Mouse (Mus musculus) heart, adult 18-20 months (tissue): Measurements from ENCODE around the gene Cacng8. TPM values are rescaled to one million over a fixed set of nuclear protein-coding genes. Genes with fewer than 3 reads are reported as not detected.

Experiments used
- DNase-seq, 2 experiments: peaks; one replicate each; pipeline ENCODE4 v3.0.0; 2021 to 2022; ENCODE audit warnings: mixed read lengths in 1 of 2
- microRNA-seq, 2 experiments: library from miRNA; unstranded; fragments of <30 nt; microRNA quantifications; one replicate each; pipeline ENCODE4 v1.2.0; 2022
- total RNA-seq, 2 experiments: library from RNA; stranded (reverse); gene quantifications; 2 replicates each; pipeline ENCODE4 v1.2.3; 2021

Cacng8 gene
- total RNA-seq, 2 experiments from 2014 or later: not detected

GRCm38 (mm10) chr7:3432066-3432465, 41.6 kb downstream of the Cacng8 start:
- DNase-seq: no peak

DNA sequence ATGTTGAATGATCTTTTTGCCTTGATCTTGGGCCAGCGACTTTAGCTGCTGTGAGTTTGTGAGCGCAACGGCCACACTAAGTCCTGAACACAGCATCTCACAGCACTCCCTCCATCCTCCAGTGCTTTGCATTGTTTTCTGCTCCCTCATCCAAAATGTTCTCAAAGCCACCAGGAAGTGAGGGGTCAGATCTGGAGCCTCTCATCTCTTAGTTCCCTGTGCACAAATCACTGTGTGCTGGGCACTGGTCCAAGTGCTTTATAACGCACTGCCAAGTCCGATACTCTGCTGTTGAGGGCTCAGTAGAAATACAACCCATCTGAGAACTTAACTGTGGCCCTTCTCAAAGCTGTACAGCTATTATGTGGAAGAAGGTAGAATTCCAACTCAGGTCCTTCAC, 47.5 kb downstream of the Cacng8 start:
- peak in 1 of 2 experiments; percentile 12 for DNase-seq

GRCm38 (mm10) chr7:3439984-3440383, 49.5 kb downstream of the Cacng8 start:
- DNase-seq: no peak

DNA sequence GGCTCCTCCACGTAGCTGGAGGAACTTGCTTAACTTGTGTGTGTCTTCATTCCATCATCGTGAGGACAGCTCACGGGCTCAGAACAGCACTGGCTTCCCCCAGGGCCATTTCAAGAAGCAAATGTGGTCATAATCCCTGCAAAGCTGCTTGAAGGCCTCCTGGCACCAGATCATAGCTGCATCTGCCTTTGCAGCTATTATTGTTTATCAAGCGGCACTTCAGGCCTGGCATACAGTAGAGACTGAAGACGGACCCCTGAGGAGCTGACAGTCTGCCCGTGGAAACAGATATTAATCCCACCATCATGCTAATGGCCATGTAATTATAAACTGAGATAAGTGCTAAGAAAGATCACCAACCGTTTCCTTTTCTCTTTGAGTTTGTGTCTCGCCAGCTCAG, 50.0 kb downstream of the Cacng8 start:
- DNase-seq: no peak

- DNase-seq: peak in 1 of 2 experiments; percentile 25
Observed at GRCm38 (mm10) chr7:3442476-3443062, 52.1 kb downstream of the Cacng8 start.

DNA sequence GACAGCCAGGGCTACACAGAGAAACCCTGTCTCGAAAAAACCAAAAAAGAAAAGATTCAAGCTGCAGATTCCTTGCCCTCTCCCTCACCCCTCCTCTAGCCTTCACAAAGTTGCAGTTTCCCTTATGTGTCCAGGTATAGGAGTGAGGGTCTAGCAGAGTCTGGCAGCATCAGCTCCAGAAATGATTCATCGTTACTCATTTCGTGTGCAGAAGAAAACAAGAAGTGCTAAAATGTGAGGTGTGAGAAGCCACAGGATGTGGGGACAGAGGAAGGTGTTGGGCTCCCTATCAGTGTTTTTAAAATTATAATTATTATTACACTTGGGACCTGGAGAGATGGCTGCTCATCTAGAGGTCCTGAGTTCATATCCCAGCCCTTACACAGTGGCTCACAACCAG, 54.2 kb downstream of the Cacng8 start:
- DNase-seq: no peak

GRCm38 (mm10) chr7:3446584-3446983, 56.1 kb downstream of the Cacng8 start:
- no peak for DNase-seq

DNA sequence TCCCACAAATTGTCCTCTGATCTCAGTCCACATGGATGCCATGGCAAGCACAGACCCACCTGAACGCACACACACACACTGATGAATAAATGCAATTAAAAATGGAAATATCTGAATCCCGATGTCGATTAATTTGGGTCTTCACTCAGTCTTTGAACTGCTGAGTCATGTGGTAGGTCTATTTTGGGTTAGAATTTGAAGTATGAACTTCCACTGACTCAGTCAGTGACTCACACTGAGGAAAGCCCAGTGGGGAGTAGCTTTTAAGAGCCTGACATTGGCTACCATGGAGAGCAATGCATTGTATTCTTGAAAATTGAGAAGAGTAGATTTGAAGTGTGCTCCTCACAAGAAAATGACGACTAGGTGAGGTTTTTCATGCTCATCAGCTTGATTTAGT, 56.5 kb downstream of the Cacng8 start:
- DNase-seq: no peak

GRCm38 (mm10) chr7:3448737-3449454, 58.4 kb downstream of the Cacng8 start:
- DNase-seq: peak; percentile 41 to 86

- DNase-seq: no peak
Observed at GRCm38 (mm10) chr7:3450671-3451070, 60.2 kb downstream of the Cacng8 start.

DNA sequence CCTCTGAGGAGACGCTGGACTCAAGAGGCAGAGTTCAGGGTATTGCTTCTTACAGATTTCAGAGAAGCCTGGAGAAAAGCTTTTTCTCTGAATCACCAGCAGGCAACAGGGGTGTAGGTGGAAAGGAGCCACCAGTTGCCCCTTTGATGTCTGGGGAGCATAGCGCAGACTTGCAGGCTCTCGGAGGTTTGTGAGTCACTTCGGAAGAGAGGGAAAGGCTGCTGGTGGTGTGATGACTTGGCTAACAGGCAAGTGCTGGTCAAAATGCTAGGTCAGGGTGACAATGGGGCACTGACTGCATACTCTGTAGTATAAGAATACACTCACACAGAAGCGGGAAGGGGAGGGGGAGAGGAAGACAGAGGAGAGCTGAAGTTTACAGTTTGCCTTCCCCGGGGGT, 60.7 kb downstream of the Cacng8 start:
- no peak for DNase-seq

DNA sequence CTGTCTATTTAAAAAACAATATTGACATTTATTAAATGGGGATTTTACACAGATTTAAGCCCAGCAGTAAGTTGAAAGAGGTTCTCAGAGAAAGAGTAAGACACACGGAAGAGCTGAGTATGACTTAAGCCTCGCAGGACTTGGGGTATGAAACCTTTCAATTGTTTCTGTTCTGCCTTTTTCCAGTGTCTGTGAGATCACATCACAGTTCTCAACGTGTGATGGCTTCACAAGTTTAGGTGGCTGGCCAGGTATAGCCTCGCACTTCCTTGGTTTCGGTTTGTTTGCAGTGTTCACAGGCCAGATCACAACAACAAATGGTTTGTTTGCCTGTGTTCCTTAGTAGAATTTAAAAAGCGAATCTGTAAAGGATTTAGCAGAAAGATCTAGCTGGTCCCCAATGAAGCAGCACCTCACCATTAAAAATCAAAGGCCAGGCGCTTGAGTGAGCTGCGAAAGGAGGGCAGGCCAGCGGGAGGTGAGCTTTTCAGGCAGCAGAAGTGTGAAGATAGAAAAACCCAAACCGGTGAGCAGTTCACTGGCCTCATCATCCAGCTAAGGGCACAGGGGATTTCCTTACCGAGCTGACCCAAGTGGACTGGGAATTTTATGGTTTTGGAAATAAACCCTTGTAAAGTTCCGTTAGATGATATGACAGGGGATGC, 62.5 kb downstream of the Cacng8 start:
- DNase-seq: no peak

- no peak for DNase-seq
Observed at GRCm38 (mm10) chr7:3453486-3454183, 63.2 kb downstream of the Cacng8 start.

GRCm38 (mm10) chr7:3457111-3457840, 66.8 kb downstream of the Cacng8 start:
- no peak for DNase-seq

DNA sequence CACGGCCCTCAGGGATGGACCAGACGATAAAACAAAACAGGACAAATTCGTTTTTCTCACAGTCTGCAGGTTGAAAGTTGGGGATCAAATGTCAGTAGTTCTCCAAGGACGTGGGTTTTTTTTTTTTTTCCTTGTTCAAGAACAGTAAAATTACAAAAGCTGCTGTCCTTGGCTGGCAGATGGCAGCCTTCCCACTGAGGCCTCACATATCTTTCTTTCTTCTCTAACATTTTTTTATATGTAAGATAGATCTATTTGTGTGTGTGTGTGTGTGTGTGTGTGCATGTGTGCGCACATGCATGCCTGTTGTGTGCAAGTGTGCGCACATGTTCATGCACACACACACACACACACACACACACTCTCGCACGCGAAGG, 67.3 kb downstream of the Cacng8 start:
- no peak for DNase-seq

DNA sequence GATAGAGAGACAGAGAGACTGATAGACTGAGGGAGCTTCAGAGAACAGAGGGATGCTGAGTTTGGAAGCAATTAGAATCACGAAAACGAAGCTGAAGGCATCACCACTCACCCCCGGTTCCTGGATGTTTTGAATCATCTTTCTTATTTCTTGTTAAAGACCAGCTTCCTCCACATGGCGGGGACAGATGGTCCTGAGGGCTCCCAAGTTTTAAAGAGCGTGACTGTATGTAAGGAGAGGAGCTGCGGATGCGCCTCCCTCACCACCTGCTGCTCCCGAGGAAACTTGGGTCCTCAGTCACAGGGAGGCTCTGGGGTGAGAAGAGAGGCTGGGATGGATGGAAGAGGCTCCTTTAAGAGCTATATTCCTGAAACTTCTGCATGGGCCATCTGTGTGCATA, 69.8 kb downstream of the Cacng8 start:
- no peak for DNase-seq

DNA sequence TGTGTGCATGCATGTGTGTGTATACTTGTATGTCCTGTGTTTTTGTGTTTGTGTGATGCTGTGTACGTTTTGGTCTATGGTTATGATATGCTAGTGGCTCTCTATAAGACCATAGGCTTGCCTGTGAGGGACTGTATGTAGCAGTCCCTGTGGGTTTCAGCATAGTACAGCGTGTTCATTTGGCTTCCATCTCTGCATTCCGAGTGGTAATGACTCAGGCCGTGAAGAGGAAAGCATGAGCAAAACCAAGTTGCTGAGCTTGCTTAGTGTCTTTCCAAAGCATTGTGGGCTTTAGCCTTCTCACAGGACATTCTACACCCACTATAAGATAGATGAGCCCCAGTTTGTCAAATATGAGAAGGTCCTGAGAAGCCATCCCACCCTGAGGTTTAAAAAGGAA, 72.8 kb downstream of the Cacng8 start:
- peak in 1 of 2 experiments; percentile 7 for DNase-seq

Small RNA genes within 50 kb of the gene (microRNA-seq; reads per million reads assigned to microRNA genes)
- 0.27 to 0.38 reads per million in 2 experiments for gene Gm23450

Other genes starting within 250 kb of the Cacng8 start
- not detected for gene AU018091, start 221.5 kb upstream of the Cacng8 start, total RNA-seq
- gene Nlrp12, start 140.9 kb upstream of the Cacng8 start, total RNA-seq: not detected
- 100 to 1,000 TPM; 109 to 122 TPM for gene Myadm, start 101.6 kb upstream of the Cacng8 start, total RNA-seq
- gene Prkcg, start 101.5 kb upstream of the Cacng8 start, total RNA-seq: 1 to 10 TPM in 1 of 2 experiments, under 1 TPM in 1; 0.85 to 1.2 TPM
- gene Cacng7, start 57.7 kb upstream of the Cacng8 start, total RNA-seq: 1 to 10 TPM; 3.7 to 4.6 TPM
- gene Cacng6, start 33.5 kb downstream of the Cacng8 start, total RNA-seq: 1 to 10 TPM; 1.5 to 2.0 TPM
- gene Tarm1, start 111.9 kb downstream of the Cacng8 start, total RNA-seq: not detected
- not detected for gene Oscar, start 225.5 kb downstream of the Cacng8 start, total RNA-seq
- 1,000 to 10,000 TPM; 1,902 to 1,920 TPM for gene Ndufa3, start 226.7 kb downstream of the Cacng8 start, total RNA-seq
- gene Tfpt, start 239.2 kb downstream of the Cacng8 start, total RNA-seq: 10 to 100 TPM; 18.2 to 18.9 TPM
- gene Prpf31, start 239.3 kb downstream of the Cacng8 start, total RNA-seq: 10 to 100 TPM; 22.4 to 26.0 TPM